Mouse (Mus musculus) lung, postnatal 14 days (tissue): ENCODE measurements around the gene Irx6.

Experiments used
- DNase-seq: peaks from one replicate; pipeline ENCODE4 v3.0.0; 2021

Irx6 gene

DNA sequence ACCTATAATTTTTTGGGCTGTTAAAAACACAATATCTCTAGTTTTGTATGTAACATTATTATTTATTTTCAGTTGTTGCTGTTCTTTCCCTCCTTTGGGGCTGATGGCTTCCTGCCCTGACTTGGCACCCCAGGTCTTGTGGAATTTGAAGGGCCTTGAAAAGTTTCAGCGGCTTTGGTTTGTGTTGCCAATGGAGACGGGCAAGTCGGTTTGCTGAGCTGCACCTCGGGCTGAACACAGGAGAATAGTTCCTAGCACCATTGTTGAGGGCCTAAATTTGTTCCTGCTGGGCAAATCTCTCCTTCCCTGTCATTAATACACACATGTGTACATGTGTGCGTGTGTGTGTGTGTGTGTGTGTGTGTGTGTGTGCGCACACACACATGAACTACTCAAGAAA is 49.2 kb downstream of the Irx6 start:
- DNase-seq, result peak; percentile 11

DNA sequence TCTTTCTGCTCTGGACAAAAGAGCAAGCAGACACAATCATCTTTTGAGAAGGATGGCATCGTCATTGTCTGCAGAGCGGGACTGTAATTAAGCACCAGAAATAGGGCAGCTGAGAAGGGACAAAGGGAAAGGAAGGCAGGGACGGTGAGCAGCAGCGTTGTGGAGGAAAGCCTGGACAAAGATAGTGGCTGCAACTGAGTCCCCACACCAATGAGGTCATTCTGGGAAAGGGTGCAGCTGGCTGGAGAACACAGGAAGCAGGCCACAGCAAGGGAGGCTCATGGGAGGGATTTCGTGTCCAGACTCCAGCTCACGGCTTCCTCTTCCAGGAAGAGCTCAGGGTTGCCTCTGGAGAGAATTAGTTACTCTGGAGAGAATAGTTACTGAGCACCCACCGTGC is 49.9 kb downstream of the Irx6 start:
- peak; percentile 1 for DNase-seq

GRCm38 (mm10) chr8:92724359-92724758 is 50.3 kb downstream of the Irx6 start:
- peak; percentile 2 for DNase-seq
